Mouse (Mus musculus): ENCODE measurements around the gene Gramd4. TPM values are rescaled to one million over a fixed set of nuclear protein-coding genes. Genes with fewer than 3 reads are reported as not detected.

Gramd4 gene
- total and polyA plus RNA-seq, 3 experiments = 25.3 to 31.5 (median 27.6) TPM

- Histone ChIP-seq H3K27me3 (ENCODE audit: control insufficient read depth, insufficient read depth, low read length) (peaks cover 1% of the 10 kb centered on the region; the same call in 1 of the 2 replicates), H3K79me2 (replicated peaks; ENCODE audit: control insufficient read depth, insufficient read depth, low read length) (no peaks in the 10 kb centered on the region), H3K9ac (ENCODE audit: low read depth, low read length) (no peak overlapping the region), H3K4me1 (ENCODE audit: control insufficient read depth, insufficient read depth, low read length) (no peaks in the 10 kb centered on the region), H3K36me3 (ENCODE audit: control insufficient read depth, insufficient read depth, low read length) (no peaks in the 10 kb centered on the region), H3K27ac (no peak overlapping the region), H3K4me3 (peak overlapping the region; percentile 41; the same call in 1 of the 2 replicates)
- 2% methylated on average over 38 of the region's 38 CpGs for WGBS
- intact Hi-C loops (cut with DNase I) = loop anchor here (5.0 kb wide), 1 partner anchor 66 kb away; no protein-coding TSS in a partner anchor
- peak; percentile 54 for TF ChIP-seq CTCF (IDR thresholded peaks at IDR 0.05)
- TF ChIP-seq POLR2A (IDR thresholded peaks at IDR 0.05; ENCODE audit: insufficient read depth, low read depth, low read length) = no peak
- peak in 1 of 2 experiments; percentile 46 for DNase-seq
Observed at GRCm38 (mm10) chr15:86032811-86033190, 24.7 kb upstream of the Gramd4 start.

- Histone ChIP-seq H3K4me3 (peak within 1 kb of the TSS; percentile 41), H3K79me2 (replicated peaks; ENCODE audit: control insufficient read depth, insufficient read depth, low read length) (no peaks in the 10 kb centered on the region), H3K9ac (ENCODE audit: low read depth, low read length) (peak within 1 kb of the TSS; percentile 25; the same call in 1 of the 2 replicates), H3K27me3 (ENCODE audit: control insufficient read depth, insufficient read depth, low read length) (peaks cover 1% of the 10 kb centered on the region; the same call in 1 of the 2 replicates), H3K4me1 (ENCODE audit: control insufficient read depth, insufficient read depth, low read length) (no peaks in the 10 kb centered on the region), H3K27ac (no peak within 1 kb of the TSS), H3K36me3 (ENCODE audit: control insufficient read depth, insufficient read depth, low read length) (no peaks in the 10 kb centered on the region)
- DNase-seq = peak in 1 of 2 experiments; percentile 29
- WGBS = 2% methylated on average over 79 of the region's 80 CpGs
- intact Hi-C loops (cut with DNase I) = loop anchor here (5.0 kb wide), 1 partner anchor 66 kb away; no protein-coding TSS in a partner anchor
- TF ChIP-seq EP300 (IDR thresholded peaks at IDR 0.05; ENCODE audit: insufficient read depth, low read depth, low read length) (no peak), CTCF (IDR thresholded peaks at IDR 0.05) (no peak), POLR2A (IDR thresholded peaks at IDR 0.05; ENCODE audit: insufficient read depth, low read depth, low read length) (no peak)
Observed at GRCm38 (mm10) chr15:86033191-86033841, 24.2 kb upstream of the Gramd4 start, which contains the start of gene Celsr1. Gene Celsr1, minus strand, starts transcription at chr15:86033777.

- Histone ChIP-seq H3K79me2 (replicated peaks; ENCODE audit: control insufficient read depth, insufficient read depth, low read length) (no peaks in the 10 kb centered on the region), H3K27ac (no peak overlapping the region), H3K9ac (ENCODE audit: low read depth, low read length) (no peak overlapping the region), H3K4me1 (ENCODE audit: control insufficient read depth, insufficient read depth, low read length) (no peaks in the 10 kb centered on the region), H3K4me3 (peak overlapping the region; percentile 41), H3K27me3 (ENCODE audit: control insufficient read depth, insufficient read depth, low read length) (peaks cover 1% of the 10 kb centered on the region; the same call in 1 of the 2 replicates), H3K36me3 (ENCODE audit: control insufficient read depth, insufficient read depth, low read length) (no peaks in the 10 kb centered on the region)
- TF ChIP-seq CTCF (IDR thresholded peaks at IDR 0.05) (no peak), POLR2A (IDR thresholded peaks at IDR 0.05; ENCODE audit: insufficient read depth, low read depth, low read length) (no peak), EP300 (IDR thresholded peaks at IDR 0.05; ENCODE audit: insufficient read depth, low read depth, low read length) (no peak)
- peak in 1 of 2 experiments; percentile 29 for DNase-seq
- intact Hi-C loops (cut with DNase I) = loop anchor here (5.0 kb wide), 1 partner anchor 67 kb away; no protein-coding TSS in a partner anchor
- WGBS = under 1% methylated on average over 39 of the region's 44 CpGs
Observed at GRCm38 (mm10) chr15:86034021-86034523, 23.4 kb upstream of the Gramd4 start.

GRCm38 (mm10) chr15:86034781-86035360 is 22.6 kb upstream of the Gramd4 start:
- no peaks in the 10 kb centered on the region for H3K4me1 ChIP-seq (ENCODE audit: control insufficient read depth, insufficient read depth, low read length)
- DNase-seq = no peak
- no peak overlapping the region for H3K9ac ChIP-seq (ENCODE audit: low read depth, low read length)
- TF ChIP-seq EP300 (IDR thresholded peaks at IDR 0.05; ENCODE audit: insufficient read depth, low read depth, low read length) = no peak
- no peak for TF ChIP-seq POLR2A (IDR thresholded peaks at IDR 0.05; ENCODE audit: insufficient read depth, low read depth, low read length)
- TF ChIP-seq CTCF (IDR thresholded peaks at IDR 0.05) = no peak
- no peaks in the 10 kb centered on the region for H3K36me3 ChIP-seq (ENCODE audit: control insufficient read depth, insufficient read depth, low read length)
- H3K27ac ChIP-seq = no peak overlapping the region
- WGBS = 51% methylated on average over 12 of the region's 12 CpGs
- H3K4me3 ChIP-seq = no peak overlapping the region
- peaks cover 1% of the 10 kb centered on the region; the same call in 1 of the 2 replicates for H3K27me3 ChIP-seq (ENCODE audit: control insufficient read depth, insufficient read depth, low read length)
- intact Hi-C loops (cut with DNase I) = loop anchor here (5.0 kb wide), 2 partner anchors 68 to 318 kb away; no protein-coding TSS in a partner anchor
- no peaks in the 10 kb centered on the region for H3K79me2 ChIP-seq (replicated peaks; ENCODE audit: control insufficient read depth, insufficient read depth, low read length)

- Histone ChIP-seq H3K4me3 (no peak overlapping the region), H3K79me2 (replicated peaks; ENCODE audit: control insufficient read depth, insufficient read depth, low read length) (no peaks in the 10 kb centered on the region), H3K36me3 (ENCODE audit: control insufficient read depth, insufficient read depth, low read length) (no peaks in the 10 kb centered on the region), H3K27ac (no peak overlapping the region), H3K27me3 (ENCODE audit: control insufficient read depth, insufficient read depth, low read length) (peaks cover 1% of the 10 kb centered on the region; the same call in 1 of the 2 replicates), H3K4me1 (ENCODE audit: control insufficient read depth, insufficient read depth, low read length) (no peaks in the 10 kb centered on the region), H3K9ac (ENCODE audit: low read depth, low read length) (no peak overlapping the region)
- WGBS = 71% methylated on average over 3 of the region's 3 CpGs
- TF ChIP-seq POLR2A (IDR thresholded peaks at IDR 0.05; ENCODE audit: insufficient read depth, low read depth, low read length) (no peak), EP300 (IDR thresholded peaks at IDR 0.05; ENCODE audit: insufficient read depth, low read depth, low read length) (no peak), CTCF (IDR thresholded peaks at IDR 0.05) (no peak)
- intact Hi-C loops (cut with DNase I) = loop anchor here (5.0 kb wide), 1 partner anchor 319 kb away; no protein-coding TSS in a partner anchor
- no peak for DNase-seq
Observed at GRCm38 (mm10) chr15:86035913-86036312, 21.6 kb upstream of the Gramd4 start.
